Mouse (Mus musculus) heart, embryonic 12.5 days (tissue): ENCODE data around the gene Tubg2. TPM values are rescaled to one million over a fixed set of nuclear protein-coding genes. Genes with fewer than 3 reads are reported as not detected.
A peak's percentile ranks its signal among the peaks of the same experiment; 100 is the strongest.

Experiments used
- ATAC-seq: fragments of 200-750 bp; cut with Nextera tagmentation; 2 replicates; pipeline ENCODE4 v1.8.0; 2017; ENCODE audit warnings: moderate TSS enrichment, moderate library complexity; ENCODE audit not compliant: insufficient number of reproducible peaks, low FRiP score
- H3K27ac ChIP-seq: fragments of 300-500 bp; sonication (generic); 2 replicates; pipeline ENCODE4 v1.5.1; 2016; ENCODE audit warnings: mild to moderate bottlenecking, moderate library complexity; ENCODE audit not compliant: poor library complexity, severe bottlenecking
- H3K27me3 ChIP-seq: fragments of 300-500 bp; sonication (generic); replicated peaks from 2 replicates; pipeline ENCODE4 v1.6.1; 2016; ENCODE audit warnings: mild to moderate bottlenecking, moderate library complexity
- H3K36me3 ChIP-seq: fragments of 300-500 bp; sonication (generic); 2 replicates; pipeline ENCODE4 v1.6.1; 2016; ENCODE audit warnings: mild to moderate bottlenecking, moderate library complexity
- H3K4me1 ChIP-seq: fragments of 300-500 bp; sonication (generic); replicated peaks from 2 replicates; pipeline ENCODE4 v1.6.1; 2016; ENCODE audit warnings: mild to moderate bottlenecking
- H3K4me2 ChIP-seq: fragments of 300-500 bp; sonication (generic); 2 replicates; pipeline ENCODE4 v1.6.1; 2016; ENCODE audit warnings: mild to moderate bottlenecking, moderate library complexity
- H3K4me3 ChIP-seq: fragments of 300-500 bp; sonication (generic); 2 replicates; pipeline ENCODE4 v1.5.1; 2016; ENCODE audit warnings: mild to moderate bottlenecking
- H3K9ac ChIP-seq: fragments of 300-500 bp; sonication (generic); 2 replicates; pipeline ENCODE4 v1.6.1; 2016; ENCODE audit warnings: mild to moderate bottlenecking, moderate library complexity
- H3K9me3 ChIP-seq: fragments of 300-500 bp; sonication (generic); replicated peaks from 2 replicates; pipeline ENCODE4 v1.6.1; 2016; ENCODE audit warnings: mild to moderate bottlenecking, moderate library complexity
- WGBS: fragments of 180-500 bp; shearing (Covaris S2); methylation state at CpG from one replicate; pipeline ENCODE4 v1.1.7; 2016; 5-methylcytosine and 5-hydroxymethylcytosine counted together
- polyA plus RNA-seq: library from polyadenylated mRNA; unstranded; fragments of >200 nt; fragmentation: Nextera tagmentation; extraction: Ambion mirVana; gene quantifications from 2 replicates; pipeline ENCODE4 v1.2.1, GENCODE M21; 2016

Gene Tubg2
- 3.3 and 3.6 TPM in 2 replicates for polyA plus RNA-seq

- Histone ChIP-seq H3K9ac (peak within 1 kb of the TSS; percentile 59), H3K4me1 (peaks cover 5% of the 10 kb centered on the region; the same call in 1 of the 2 replicates), H3K4me3 (peak within 1 kb of the TSS; percentile 46), H3K27me3 (no peaks in the 10 kb centered on the region), H3K4me2 (peak within 1 kb of the TSS; percentile 75), H3K36me3 (peaks cover 1% of the 10 kb centered on the region; the same call in 1 of the 2 replicates), H3K9me3 (no peaks in the 10 kb centered on the region), H3K27ac (peak within 1 kb of the TSS; percentile 14; the same call in 1 of the 2 replicates)
- ATAC-seq: peak; percentile 66
- 2% methylated on average over 36 of the region's 36 CpGs for WGBS
Observed at GRCm38 (mm10) chr11:101155728-101156371, at the start of gene Tubg2. Gene Tubg2 (plus strand): TSS chr11:101155907.

- whole genome bisulfite sequencing: 87% methylated on average over 4 of the region's 4 CpGs
- Histone ChIP-seq H3K4me3 (no peak overlapping the region), H3K27me3 (no peaks in the 10 kb centered on the region), H3K4me1 (no peaks in the 10 kb centered on the region; the same call in 1 of the 2 replicates), H3K9ac (no peak overlapping the region), H3K9me3 (no peaks in the 10 kb centered on the region), H3K4me2 (no peak overlapping the region), H3K36me3 (peaks cover 16% of the 10 kb centered on the region), H3K27ac (no peak overlapping the region)
- ATAC-seq: no peak
Observed at GRCm38 (mm10) chr11:101109351-101109750, 46.4 kb upstream of the Tubg2 start.

GRCm38 (mm10) chr11:101110708-101111107 lies 45.0 kb upstream of the Tubg2 start:
- Histone ChIP-seq H3K27me3 (no peaks in the 10 kb centered on the region), H3K4me1 (peaks cover 3% of the 10 kb centered on the region), H3K27ac (no peak overlapping the region), H3K9ac (no peak overlapping the region), H3K36me3 (peaks cover 9% of the 10 kb centered on the region), H3K9me3 (no peaks in the 10 kb centered on the region), H3K4me3 (no peak overlapping the region), H3K4me2 (no peak overlapping the region)
- no peak for ATAC-seq
- WGBS: 53% methylated on average over 5 of the region's 5 CpGs

GRCm38 (mm10) chr11:101111178-101111577 lies 44.5 kb upstream of the Tubg2 start:
- WGBS: 90% methylated on average over 4 of the region's 4 CpGs

GRCm38 (mm10) chr11:101112186-101112585 lies 43.5 kb upstream of the Tubg2 start:
- ATAC-seq: no peak
- Histone ChIP-seq H3K9me3 (no peaks in the 10 kb centered on the region), H3K4me3 (no peak overlapping the region), H3K27me3 (no peaks in the 10 kb centered on the region), H3K4me1 (peaks cover 7% of the 10 kb centered on the region), H3K4me2 (no peak overlapping the region), H3K9ac (no peak overlapping the region), H3K27ac (no peak overlapping the region), H3K36me3 (peaks cover 3% of the 10 kb centered on the region)
- 90% methylated on average over 3 of the region's 3 CpGs for WGBS

More at GRCm38 (mm10) chr11:101111178-101111577, 44.5 kb upstream of the Tubg2 start:
- peaks cover 7% of the 10 kb centered on the region for H3K4me1 ChIP-seq
- peaks cover 4% of the 10 kb centered on the region for H3K36me3 ChIP-seq
- H3K9me3 ChIP-seq: no peaks in the 10 kb centered on the region
- no peak overlapping the region for H3K4me3 ChIP-seq
- H3K9ac ChIP-seq: no peak overlapping the region
- H3K4me2 ChIP-seq: no peak overlapping the region
- no peak for ATAC-seq
- H3K27ac ChIP-seq: no peak overlapping the region
- H3K27me3 ChIP-seq: no peaks in the 10 kb centered on the region

GRCm38 (mm10) chr11:101115564-101115963 lies 40.1 kb upstream of the Tubg2 start:
- 87% methylated on average over 2 of the region's 2 CpGs for WGBS
- Histone ChIP-seq H3K9me3 (no peaks in the 10 kb centered on the region), H3K27ac (no peak overlapping the region), H3K4me2 (no peak overlapping the region), H3K36me3 (peaks cover 3% of the 10 kb centered on the region), H3K4me3 (no peak overlapping the region), H3K27me3 (no peaks in the 10 kb centered on the region), H3K4me1 (peaks cover 20% of the 10 kb centered on the region), H3K9ac (no peak overlapping the region)
- no peak for ATAC-seq

- Histone ChIP-seq H3K9me3 (no peaks in the 10 kb centered on the region), H3K4me1 (peaks cover 30% of the 10 kb centered on the region), H3K27ac (no peak overlapping the region), H3K4me2 (peak overlapping the region; percentile 74), H3K9ac (peak overlapping the region; percentile 98), H3K36me3 (peaks cover 16% of the 10 kb centered on the region), H3K27me3 (no peaks in the 10 kb centered on the region), H3K4me3 (peak overlapping the region; percentile 86)
- no peak for ATAC-seq
- 26% methylated on average over 4 of the region's 4 CpGs for WGBS
Observed at GRCm38 (mm10) chr11:101118105-101118504, 37.6 kb upstream of the Tubg2 start.

- no peaks in the 10 kb centered on the region for H3K27me3 ChIP-seq
- peak overlapping the region; percentile 98 for H3K9ac ChIP-seq
- H3K4me2 ChIP-seq: peak overlapping the region; percentile 74
- peak; percentile 82 for ATAC-seq
- H3K4me3 ChIP-seq: peak overlapping the region; percentile 86
- H3K9me3 ChIP-seq: no peaks in the 10 kb centered on the region
- peak overlapping the region; percentile 88 for H3K27ac ChIP-seq
- peaks cover 25% of the 10 kb centered on the region for H3K36me3 ChIP-seq
- under 1% methylated on average over 39 of the region's 39 CpGs for WGBS
- peaks cover 30% of the 10 kb centered on the region for H3K4me1 ChIP-seq
Observed at GRCm38 (mm10) chr11:101119131-101119760, 36.5 kb upstream of the Tubg2 start.

GRCm38 (mm10) chr11:101119761-101120544 lies 35.8 kb upstream of the Tubg2 start, which contains the start of the genes Retreg3 and Tubg1:
Gene Retreg3 (minus strand): TSS chr11:101119893.
Gene Tubg1 (plus strand): TSS chr11:101119938.
- Histone ChIP-seq H3K36me3 (peaks cover 31% of the 10 kb centered on the region), H3K9me3 (no peaks in the 10 kb centered on the region), H3K27ac (peak within 1 kb of the TSS; percentile 88), H3K4me3 (peak within 1 kb of the TSS; percentile 86), H3K4me2 (peak within 1 kb of the TSS; percentile 74), H3K27me3 (no peaks in the 10 kb centered on the region), H3K4me1 (peaks cover 30% of the 10 kb centered on the region), H3K9ac (peak within 1 kb of the TSS; percentile 98)
- peak; percentile 96 for ATAC-seq
- under 1% methylated on average over 61 of the region's 61 CpGs for WGBS

GRCm38 (mm10) chr11:101120545-101121188 lies 35.0 kb upstream of the Tubg2 start:
- peaks cover 38% of the 10 kb centered on the region for H3K36me3 ChIP-seq
- H3K9ac ChIP-seq: peak overlapping the region; percentile 82
- H3K9me3 ChIP-seq: no peaks in the 10 kb centered on the region
- H3K4me2 ChIP-seq: peak overlapping the region; percentile 74
- no peak for ATAC-seq
- peaks cover 27% of the 10 kb centered on the region for H3K4me1 ChIP-seq
- H3K27me3 ChIP-seq: no peaks in the 10 kb centered on the region
- H3K27ac ChIP-seq: peak overlapping the region; percentile 81; the same call in 1 of the 2 replicates
- 20% methylated on average over 19 of the region's 19 CpGs for WGBS
- H3K4me3 ChIP-seq: peak overlapping the region; percentile 86
